Mouse (Mus musculus) ES-CJ7 (cell line): ENCODE data around the gene Slc35f6.
"Not testable (repeated sequence)": the region's sequence is repeated elsewhere in the genome, so short reads cannot be mapped to it uniquely, and the experiment has no call there.

ENCODE experiments used
- DNase-seq: peaks from one replicate; pipeline ENCODE4 v3.0.0; 2011; ENCODE audit warnings: low read depth, low spot score

Gene Slc35f6

GRCm38 (mm10) chr5:30700361-30701000 lies 52.7 kb downstream of the Slc35f6 start:
- DNase-seq, result no peak

DNA sequence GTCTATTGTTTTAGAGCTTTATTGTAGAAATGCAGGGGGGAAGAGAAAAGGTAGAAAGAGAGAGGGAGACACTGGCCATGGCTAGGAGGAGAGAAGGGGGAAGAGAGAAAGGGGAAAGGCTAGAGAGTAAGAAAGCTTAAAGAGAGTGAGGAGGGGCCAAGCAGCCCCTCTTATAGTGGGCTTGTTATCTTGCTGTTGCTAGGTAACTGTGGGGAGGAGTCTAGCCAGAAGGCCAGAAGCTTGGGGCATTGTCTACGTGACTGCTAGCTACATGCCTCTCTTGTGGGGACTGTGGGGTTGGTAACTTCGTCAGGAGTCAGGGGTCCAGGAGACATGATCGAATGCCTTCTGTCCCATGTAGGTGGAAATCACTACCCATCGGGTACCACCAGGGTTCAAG lies 53.6 kb downstream of the Slc35f6 start:
- not testable (repeated sequence) for DNase-seq

- DNase-seq, result no peak
Measured at GRCm38 (mm10) chr5:30701866-30702265, 54.1 kb downstream of the Slc35f6 start.
